Mouse (Mus musculus) gastrocnemius, adult 2 months (tissue): Measurements from ENCODE around the gene Cbx4. TPM values are rescaled to one million over a fixed set of nuclear protein-coding genes. Genes with fewer than 3 reads are reported as not detected.

Source experiments
- DNase-seq: peaks from one replicate; pipeline ENCODE4 v3.0.0; 2022
- H3K27ac ChIP-seq: fragments of 200-600 bp; 2 replicates; pipeline ENCODE4 v1.8.1; 2022; ENCODE audit warnings: mild to moderate bottlenecking
- H3K4me3 ChIP-seq: fragments of 200-600 bp; 2 replicates; pipeline ENCODE4 v1.8.1; 2022; ENCODE audit warnings: mild to moderate bottlenecking, moderate library complexity
- CTCF ChIP-seq: fragments of 200-600 bp; IDR thresholded peaks from 2 replicates; pipeline ENCODE4 v1.8.1; 2022; ENCODE audit warnings: antibody characterized with exemption, mild to moderate bottlenecking, moderate library complexity
- intact Hi-C: fragments of 180-260 bp; cut with DNase I; formaldehyde crosslinking; loops from one replicate; pipeline ENCODE4 v1.15.1; 2025
- long read RNA-seq, 2 experiments: library from polyadenylated mRNA; stranded (forward); transcript quantifications; one replicate each; pipeline ENCODE4 v2.0.0; 2021
- total RNA-seq, 2 experiments: library from RNA; stranded (reverse); gene quantifications; 2 replicates each; pipeline ENCODE4 v1.2.3; 2021

The Cbx4 gene
- total RNA-seq = 1 to 10 TPM; 2.1 to 2.2 TPM
- long read RNA-seq, experiment 1, full-length matches to known transcripts = 1 of 3 reads
- long read RNA-seq, experiment 1, partial matches to known transcripts = 0 of 3 reads
- long read RNA-seq, experiment 1, other reads (novel, unspliced or antisense) = 2 of 3 reads
- long read RNA-seq, experiment 2, full-length matches to known transcripts = 1 of 2 reads
- long read RNA-seq, experiment 2, partial matches to known transcripts = 0 of 2 reads
- long read RNA-seq, experiment 2, other reads (novel, unspliced or antisense) = 1 of 2 reads

DNA sequence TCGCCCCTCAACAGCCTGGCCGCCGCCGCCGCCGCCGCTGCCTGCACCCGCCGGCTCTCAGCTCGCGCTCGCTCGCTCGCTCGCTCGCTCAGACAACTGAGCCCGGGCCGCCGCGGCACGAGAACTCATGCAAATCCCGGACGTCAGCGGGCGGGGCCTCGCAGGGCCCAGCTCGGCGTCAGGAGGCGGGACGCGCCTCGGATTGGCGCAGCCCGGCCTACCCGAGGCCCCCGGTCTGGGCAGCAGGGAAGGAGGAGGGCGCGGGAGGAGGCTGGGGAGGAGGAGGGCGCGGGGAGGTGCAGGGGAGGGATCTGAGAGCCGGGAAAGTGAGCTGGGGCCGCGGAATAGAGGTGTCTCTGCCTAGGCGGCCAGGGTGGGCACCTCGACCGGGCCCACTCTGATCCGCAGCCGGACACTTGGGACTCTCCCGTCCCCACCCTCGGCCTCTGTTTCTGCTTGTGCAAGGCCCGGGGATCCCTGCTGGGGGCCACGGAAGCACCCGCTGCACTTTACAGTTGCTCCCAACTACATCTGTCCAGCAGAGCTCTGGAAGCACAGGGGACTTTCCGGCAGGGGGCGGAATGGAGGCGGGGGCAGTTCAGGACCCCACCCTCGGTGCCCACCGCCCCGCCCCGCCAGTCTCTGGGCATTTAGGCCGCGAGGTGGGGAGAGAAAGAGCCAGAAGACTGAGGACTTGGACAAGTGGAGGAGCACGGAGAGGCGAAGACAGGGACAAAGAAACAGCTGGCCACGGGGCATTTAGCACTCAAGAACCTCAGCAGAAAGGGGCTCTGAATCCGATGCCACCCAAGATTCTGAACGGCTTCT is at the start of gene Cbx4:
Cbx4 (minus strand) TSS at position 78 of the 828 bp plus-strand sequence.
- peak within 1 kb of the TSS; percentile 92 for H3K27ac ChIP-seq
- peak; percentile 63 for TF ChIP-seq CTCF
- peak; percentile 97 for DNase-seq
- intact Hi-C loops = loop anchor here (5.0 kb wide), 3 partner anchors 36 to 101 kb away; partner anchors contain the start of gene Cbx8
- peak within 1 kb of the TSS; percentile 85 for H3K4me3 ChIP-seq

GRCm38 (mm10) chr11:119134586-119134985 is 48.6 kb upstream of the Cbx4 start:
- TF ChIP-seq CTCF = no peak
- no peak overlapping the region for H3K4me3 ChIP-seq
- intact Hi-C loops = no loop called here
- H3K27ac ChIP-seq = no peak overlapping the region; the same call in 1 of the 2 replicates
- DNase-seq = no peak

DNA sequence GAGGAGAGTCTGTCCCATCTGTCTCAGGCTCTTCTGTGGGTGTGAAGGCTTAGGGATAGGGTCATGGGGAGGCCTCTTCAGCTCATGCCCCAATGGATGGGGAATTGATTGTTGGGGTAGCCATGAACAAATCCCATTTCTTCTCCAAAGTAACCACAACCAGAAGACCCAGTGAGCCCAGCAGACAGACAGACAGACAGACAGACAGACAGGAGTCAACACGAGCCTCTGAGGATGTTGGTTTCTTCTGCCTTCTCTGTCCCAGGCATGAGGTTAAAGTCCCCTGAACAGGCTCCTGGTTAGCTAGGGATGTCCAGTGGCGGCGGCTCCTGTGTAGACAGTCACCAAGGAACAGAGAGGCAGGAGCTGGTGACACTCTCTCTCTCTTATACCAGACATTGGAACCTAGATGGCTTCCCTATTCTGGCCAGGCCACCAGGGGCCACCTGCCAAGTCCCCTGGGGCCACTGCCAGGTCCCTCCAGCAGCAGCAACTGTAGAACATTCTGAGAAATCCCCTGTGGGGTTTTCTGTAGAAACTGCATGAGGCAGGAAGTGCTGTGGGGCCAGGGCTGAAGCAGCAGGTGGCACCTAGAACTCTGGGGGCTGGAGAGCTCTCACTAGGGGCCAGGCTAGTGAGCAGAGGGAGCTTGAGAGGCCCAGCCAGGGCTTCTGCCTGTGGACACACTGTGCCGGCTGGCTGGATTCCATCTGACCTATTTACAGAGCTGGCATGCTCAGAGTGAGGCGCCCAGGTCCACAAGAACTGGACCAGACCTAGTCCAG is 47.6 kb upstream of the Cbx4 start:
- Histone ChIP-seq H3K4me3 (no peak overlapping the region), H3K27ac (peak overlapping the region; percentile 82)
- peak; percentile 90 for DNase-seq
- TF ChIP-seq CTCF = 0 out of 2 replicates have a peak, but pooled peaks have one; percentile 1
- intact Hi-C loops = no loop called here

GRCm38 (mm10) chr11:119132198-119133035 is 46.4 kb upstream of the Cbx4 start:
- no peak for TF ChIP-seq CTCF
- H3K4me3 ChIP-seq = no peak overlapping the region
- no peak for DNase-seq
- H3K27ac ChIP-seq = no peak overlapping the region
- intact Hi-C loops = no loop called here

DNA sequence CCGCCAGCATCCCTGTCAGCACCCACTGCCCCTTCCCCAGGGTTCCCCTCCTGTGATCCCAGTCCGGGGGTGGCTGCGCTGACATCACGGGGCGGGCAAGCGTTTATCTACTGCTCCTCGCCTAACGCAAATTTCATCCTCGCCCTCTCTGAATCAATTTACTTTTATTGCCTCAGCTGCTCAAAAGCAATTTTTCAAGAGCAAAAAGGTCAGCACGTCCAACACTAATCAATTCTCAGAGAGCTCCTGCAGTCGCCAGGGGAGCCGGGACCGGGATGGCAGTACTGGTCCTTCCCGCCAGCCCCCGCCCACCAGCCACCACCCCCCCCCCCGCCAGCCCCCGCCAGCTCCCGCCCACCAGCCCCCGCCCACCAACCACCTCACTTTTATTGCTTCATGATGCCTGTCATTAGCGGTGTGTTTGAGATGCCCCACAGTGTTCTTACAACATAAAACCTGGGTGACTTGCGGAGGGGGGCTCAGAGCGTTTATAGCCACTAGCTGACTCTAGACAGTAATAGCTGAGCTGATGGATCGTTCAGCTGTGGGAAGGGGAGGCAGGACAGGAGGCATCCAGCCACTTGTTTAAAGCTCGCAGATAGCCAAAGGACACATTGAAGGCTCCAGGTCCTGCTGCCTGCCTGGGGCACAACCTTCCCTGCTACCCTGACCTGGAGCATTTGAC is 44.2 kb upstream of the Cbx4 start:
- intact Hi-C loops = no loop called here
- Histone ChIP-seq H3K4me3 (no peak overlapping the region), H3K27ac (no peak overlapping the region)
- TF ChIP-seq CTCF = no peak
- DNase-seq = no peak

DNA sequence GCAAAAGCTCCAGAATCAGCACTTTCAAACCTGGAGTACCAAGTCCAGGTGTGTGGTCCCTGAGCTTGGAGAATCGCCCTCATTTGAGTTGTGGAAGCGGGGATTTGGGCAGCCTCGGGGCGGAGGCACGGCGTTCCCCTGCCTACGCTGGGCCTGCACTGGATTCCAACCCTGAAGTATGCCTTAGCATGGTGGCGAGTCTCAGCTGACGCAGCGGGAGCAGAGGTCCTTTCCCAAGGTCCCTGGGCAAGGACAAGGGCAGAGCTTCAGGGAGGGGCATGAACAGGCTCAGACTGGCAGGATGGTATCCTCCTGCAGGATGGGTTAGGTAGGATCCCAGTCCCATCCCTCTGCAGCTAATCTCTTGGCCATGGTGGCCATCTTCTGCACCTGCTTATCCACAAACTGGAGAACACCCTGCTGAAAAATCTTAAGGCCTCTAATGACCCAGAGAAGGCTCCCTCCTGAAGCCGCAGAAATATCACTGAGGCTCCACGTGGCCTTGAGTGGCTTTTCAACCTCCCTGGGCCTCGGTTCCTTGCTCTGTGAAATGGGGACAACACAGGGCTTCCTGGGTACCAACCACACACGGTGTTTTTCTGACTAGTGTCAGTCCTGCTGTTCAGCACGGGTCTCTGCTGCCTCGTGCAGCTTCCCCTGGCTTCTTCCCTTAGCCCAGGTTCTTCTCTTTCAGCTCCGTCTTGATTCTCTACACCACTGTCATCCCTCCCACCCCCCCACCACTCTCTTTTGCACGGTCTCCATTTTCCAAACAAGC is 43.4 kb upstream of the Cbx4 start:
- no peak for DNase-seq
- intact Hi-C loops = loop anchor here (5.0 kb wide), 2 partner anchors 58 to 87 kb away; partner anchors contain the start of gene Cbx8
- TF ChIP-seq CTCF = no peak
- Histone ChIP-seq H3K4me3 (no peak overlapping the region), H3K27ac (no peak overlapping the region)

- no peak overlapping the region for H3K4me3 ChIP-seq
- no peak for DNase-seq
- TF ChIP-seq CTCF = no peak
- no peak overlapping the region for H3K27ac ChIP-seq
- intact Hi-C loops = loop anchor here (5.0 kb wide), 2 partner anchors 59 to 86 kb away; partner anchors contain the start of gene Cbx8
These were observed 42.8 kb upstream of the Cbx4 start for GRCm38 (mm10) chr11:119128668-119129280.

GRCm38 (mm10) chr11:119127686-119128473 is 41.9 kb upstream of the Cbx4 start:
- Histone ChIP-seq H3K27ac (peak overlapping the region; percentile 94), H3K4me3 (no peak overlapping the region)
- DNase-seq = peak; percentile 89
- no peak for TF ChIP-seq CTCF
- intact Hi-C loops = loop anchor here (5.0 kb wide), 2 partner anchors 59 to 86 kb away; partner anchors contain the start of gene Cbx8

GRCm38 (mm10) chr11:119127147-119127546 is 41.1 kb upstream of the Cbx4 start:
- peak overlapping the region; percentile 94 for H3K27ac ChIP-seq
- H3K4me3 ChIP-seq = no peak overlapping the region
- intact Hi-C loops = loop anchor here (5.0 kb wide), 2 partner anchors 60 to 85 kb away; partner anchors contain the start of gene Cbx8
- DNase-seq = peak; percentile 51
- TF ChIP-seq CTCF = no peak
